Mouse (Mus musculus) intestine, embryonic 16.5 days (tissue): ENCODE results near the gene Gm4756. TPM values are rescaled to one million over a fixed set of nuclear protein-coding genes. Genes with fewer than 3 reads are reported as not detected.

Source experiments
- ATAC-seq: fragments of 200-750 bp; cut with Nextera tagmentation; 2 replicates; pipeline ENCODE4 v1.8.0; 2017; ENCODE audit warnings: moderate TSS enrichment, moderate library complexity
- H3K27ac ChIP-seq: fragments of 300-500 bp; sonication (generic); 2 replicates; pipeline ENCODE4 v1.5.1; 2014; ENCODE audit warnings: mild to moderate bottlenecking, low read length
- H3K27me3 ChIP-seq: fragments of 300-500 bp; sonication (generic); replicated peaks from 2 replicates; pipeline ENCODE4 v1.6.1; 2014; ENCODE audit warnings: low read length, control low read depth, mixed read lengths; ENCODE audit not compliant: control insufficient read depth, insufficient read depth
- H3K36me3 ChIP-seq: fragments of 300-500 bp; sonication (generic); 2 replicates; pipeline ENCODE4 v1.6.1; 2014; ENCODE audit warnings: low read length, control low read depth; ENCODE audit not compliant: control insufficient read depth, insufficient read depth
- H3K4me1 ChIP-seq: fragments of 300-500 bp; sonication (generic); 2 replicates; pipeline ENCODE4 v1.6.1; 2014; ENCODE audit warnings: low read length, control low read depth, mixed read lengths; ENCODE audit not compliant: control insufficient read depth, insufficient read depth
- H3K4me2 ChIP-seq: fragments of 300-500 bp; sonication (generic); 2 replicates; pipeline ENCODE4 v1.6.1; 2014; ENCODE audit warnings: low read depth, low read length, control low read depth
- H3K4me3 ChIP-seq: fragments of 300-500 bp; sonication (generic); 2 replicates; pipeline ENCODE4 v1.5.1; 2014; ENCODE audit warnings: mild to moderate bottlenecking, low read length
- H3K9ac ChIP-seq: fragments of 300-500 bp; sonication (generic); 2 replicates; pipeline ENCODE4 v1.6.1; 2014; ENCODE audit warnings: low read depth, low read length
- H3K9me3 ChIP-seq: fragments of 300-500 bp; sonication (generic); 2 replicates; pipeline ENCODE4 v1.6.1; 2016; ENCODE audit warnings: low read length, control low read depth; ENCODE audit not compliant: control insufficient read depth
- WGBS: fragments of 180-500 bp; shearing (Covaris S2); extraction: QIAGEN DNeasy Blood & Tissue Kit; methylation state at CpG from one replicate; pipeline ENCODE4 v1.1.7; 2014; 5-methylcytosine and 5-hydroxymethylcytosine counted together
- polyA plus RNA-seq: library from polyadenylated mRNA; unstranded; fragments of >200 nt; fragmentation: Nextera tagmentation; extraction: Ambion mirVana; gene quantifications from 2 replicates; pipeline ENCODE4 v1.2.1, GENCODE M21; 2015

The Gm4756 gene
- polyA plus RNA-seq, 1 experiment from 2014 or later, result not detected

DNA sequence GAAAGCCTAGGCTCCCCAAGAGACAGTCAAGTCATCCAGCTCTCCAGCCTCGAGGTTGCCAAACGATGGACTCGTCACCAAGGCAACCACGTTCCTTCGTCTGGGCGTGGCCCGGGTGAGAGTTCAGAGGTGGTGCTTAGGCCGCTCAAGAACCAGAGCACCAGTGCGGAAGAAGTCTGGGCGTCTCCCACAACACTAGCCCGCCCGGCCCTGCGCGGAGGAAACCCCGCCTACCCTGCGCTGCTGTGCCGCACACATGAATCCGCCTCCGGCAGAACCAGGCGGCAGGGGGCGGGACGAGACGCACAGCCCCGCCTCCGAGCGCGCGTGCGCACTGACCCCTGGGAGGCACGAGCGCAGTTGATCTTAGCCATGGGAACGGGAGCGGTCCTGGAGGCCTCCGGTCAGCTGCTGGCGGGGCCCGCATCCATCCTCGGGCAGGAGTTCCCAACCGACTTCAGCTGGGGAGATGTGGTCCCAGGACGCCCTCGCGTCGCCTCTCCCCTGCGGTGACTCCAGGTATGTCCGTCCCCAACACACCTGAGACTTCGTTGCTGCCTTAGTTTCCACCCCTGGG, 113.4 kb downstream of the Gm4756 start, which contains the start of gene Pcnx4:
Gene Pcnx4, plus strand, starts transcription at position 363 of the 577 bp plus-strand sequence.
- Histone ChIP-seq H3K27ac (no peak within 1 kb of the TSS), H3K4me1 (no peaks in the 10 kb centered on the region), H3K4me3 (peak within 1 kb of the TSS; percentile 60), H3K4me2 (peak within 1 kb of the TSS; percentile 56), H3K9me3 (no peaks in the 10 kb centered on the region), H3K9ac (peak within 1 kb of the TSS; percentile 78), H3K27me3 (no peaks in the 10 kb centered on the region), H3K36me3 (no peaks in the 10 kb centered on the region)
- peak; percentile 100 for ATAC-seq
- under 1% methylated on average over 45 of the region's 45 CpGs for WGBS

DNA sequence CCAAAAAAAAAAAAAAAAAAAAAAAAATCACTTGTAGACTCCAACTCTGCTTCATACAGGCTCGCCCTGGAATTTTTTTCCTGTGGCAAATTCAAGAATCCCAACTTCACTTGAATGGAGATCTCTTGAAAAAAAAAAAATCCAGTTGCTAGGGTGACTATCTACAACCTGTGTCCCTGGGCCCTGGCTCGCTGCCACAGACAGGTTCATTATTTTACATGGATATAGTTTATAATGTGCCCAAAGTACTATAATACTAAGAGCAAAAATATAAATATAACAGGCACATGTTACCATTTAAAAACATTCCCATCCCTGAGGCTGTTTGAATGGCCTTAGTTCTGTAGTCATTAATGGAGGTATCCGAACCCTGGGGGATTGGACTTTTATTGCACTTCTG, 113.9 kb downstream of the Gm4756 start:
- 34% methylated on average over 3 of the region's 3 CpGs for WGBS
- no peak overlapping the region for H3K27ac ChIP-seq
- H3K4me1 ChIP-seq, result no peaks in the 10 kb centered on the region
- H3K27me3 ChIP-seq, result no peaks in the 10 kb centered on the region
- peak overlapping the region; percentile 60 for H3K4me3 ChIP-seq
- peak overlapping the region; percentile 54 for H3K4me2 ChIP-seq
- H3K9ac ChIP-seq, result peak overlapping the region; percentile 56
- no peak for ATAC-seq
- H3K36me3 ChIP-seq, result no peaks in the 10 kb centered on the region
- no peaks in the 10 kb centered on the region for H3K9me3 ChIP-seq

DNA sequence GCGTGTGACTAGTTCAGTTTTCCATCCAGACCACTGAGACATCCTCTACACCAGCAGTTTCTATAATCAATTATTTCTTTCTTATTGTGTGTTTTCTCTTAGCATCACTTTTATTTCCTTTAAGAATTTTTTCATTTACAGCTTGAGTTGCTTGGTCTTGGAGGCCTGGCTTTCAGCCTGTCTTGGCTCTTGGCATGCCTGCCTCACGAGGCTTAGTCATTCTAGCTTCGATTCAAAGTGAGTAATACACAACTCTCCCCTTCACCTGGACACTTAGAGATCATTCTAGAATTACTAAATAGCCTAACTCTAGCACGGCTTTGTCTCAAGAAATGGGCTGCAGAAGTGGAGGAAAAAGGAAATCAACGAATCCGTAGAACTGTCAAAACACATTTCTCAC, 115.5 kb downstream of the Gm4756 start:
- Histone ChIP-seq H3K9ac (no peak overlapping the region), H3K36me3 (no peaks in the 10 kb centered on the region), H3K9me3 (no peaks in the 10 kb centered on the region), H3K4me2 (no peak overlapping the region), H3K27ac (no peak overlapping the region), H3K4me1 (no peaks in the 10 kb centered on the region), H3K4me3 (no peak overlapping the region), H3K27me3 (no peaks in the 10 kb centered on the region)
- WGBS, result 87% methylated on average over 6 of the region's 6 CpGs
- ATAC-seq, result no peak

DNA sequence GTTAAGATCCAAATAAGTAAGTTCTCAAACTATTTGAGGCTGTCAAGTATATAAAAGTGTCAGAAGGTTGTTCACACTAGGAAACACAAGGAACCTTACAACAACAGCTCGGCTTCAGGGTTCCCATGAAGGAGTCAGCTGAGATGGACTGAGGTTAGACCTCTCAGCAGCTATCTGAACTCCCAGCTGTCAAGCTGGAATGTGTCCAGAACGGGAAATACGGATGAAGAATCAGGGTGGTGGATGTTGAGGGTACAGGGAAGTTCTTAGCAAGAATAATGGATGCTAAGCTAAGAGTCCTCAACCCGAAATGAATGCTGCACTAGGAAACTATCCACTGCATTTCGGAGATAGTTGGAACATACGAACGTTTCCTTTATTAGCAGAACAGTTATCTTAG, 117.2 kb downstream of the Gm4756 start:
- 75% methylated on average over 7 of the region's 7 CpGs for WGBS
- ATAC-seq, result no peak
- no peaks in the 10 kb centered on the region for H3K9me3 ChIP-seq
- H3K4me2 ChIP-seq, result no peak overlapping the region
- H3K4me1 ChIP-seq, result no peaks in the 10 kb centered on the region
- no peak overlapping the region for H3K9ac ChIP-seq
- no peaks in the 10 kb centered on the region for H3K36me3 ChIP-seq
- no peak overlapping the region for H3K27ac ChIP-seq
- H3K4me3 ChIP-seq, result no peak overlapping the region
- no peaks in the 10 kb centered on the region for H3K27me3 ChIP-seq

Other genes with a start within 250 kb of the Gm4756 start
- 65.6 and 69.3 TPM in 2 replicates for gene Rtn1, start 240.6 kb downstream of the Gm4756 start, polyA plus RNA-seq
- 0.13 TPM in 2 replicates for gene Lrrc9, start 207.8 kb downstream of the Gm4756 start, polyA plus RNA-seq
- 6.7 and 6.8 TPM in 2 replicates for gene Pcnx4, start 113.3 kb downstream of the Gm4756 start, polyA plus RNA-seq
- gene Dhrs7, start 15.2 kb upstream of the Gm4756 start, polyA plus RNA-seq, result 55.8 and 58.0 TPM in 2 replicates
- gene Ppm1a, start 107.8 kb upstream of the Gm4756 start, polyA plus RNA-seq, result 20.0 and 21.2 TPM in 2 replicates